Mouse (Mus musculus) myocyte (in vitro differentiated cells): ENCODE data around the gene Tyw5. TPM values are rescaled to one million over a fixed set of nuclear protein-coding genes. Genes with fewer than 3 reads are reported as not detected.

Experiments used
- H3K27me3 ChIP-seq: one replicate; pipeline ENCODE4 v1.6.1; 2011; ENCODE audit not compliant: control insufficient read depth, insufficient read depth, insufficient read length
- H3K36me3 ChIP-seq: one replicate; pipeline ENCODE4 v1.6.1; 2011; ENCODE audit not compliant: control insufficient read depth, insufficient read depth
- H3K4me2 ChIP-seq: one replicate; pipeline ENCODE4 v1.6.1; 2011; ENCODE audit warnings: low read depth, control low read depth
- H3K4me3 ChIP-seq: one replicate; pipeline ENCODE4 v1.5.1; 2011; ENCODE audit warnings: mild to moderate bottlenecking, control low read depth, moderate library complexity
- H3K79me2 ChIP-seq: one replicate; pipeline ENCODE4 v1.6.1; 2011; ENCODE audit not compliant: control insufficient read depth, insufficient read depth
- H3ac ChIP-seq: one replicate; pipeline ENCODE4 v1.6.1; 2011; ENCODE audit not compliant: control insufficient read depth, insufficient read length
- CEBPB ChIP-seq: IDR thresholded peaks from 2 replicates; pipeline ENCODE4 v1.6.1; 2011; ENCODE audit warnings: mild to moderate bottlenecking, moderate library complexity; ENCODE audit not compliant: poor library complexity, insufficient read depth, severe bottlenecking
- E2F4 ChIP-seq: IDR thresholded peaks from one replicate; pipeline ENCODE4 v1.6.1; 2011; ENCODE audit warnings: mild to moderate bottlenecking, control low read depth, moderate library complexity; ENCODE audit not compliant: insufficient read depth
- MAX ChIP-seq: IDR thresholded peaks from one replicate; pipeline ENCODE4 v1.6.1; 2011; ENCODE audit warnings: low read depth, mild to moderate bottlenecking, control low read depth
- MYOD1 ChIP-seq, 3 experiments: IDR thresholded peaks; one replicate each; pipeline ENCODE4 v1.6.1; 2011; ENCODE audit warnings: control low read depth in 2 of 3, low read depth in 2 of 3, mild to moderate bottlenecking in 2 of 3, moderate library complexity in 1 of 3; ENCODE audit not compliant: insufficient read length in 2 of 3, control insufficient read depth in 1 of 3
- MYOG ChIP-seq, 3 experiments: IDR thresholded peaks; one replicate each; pipeline ENCODE4 v1.6.1; 2011; ENCODE audit warnings: control low read depth in 2 of 3, low read depth in 2 of 3, mild to moderate bottlenecking in 2 of 3; ENCODE audit not compliant: insufficient read length in 2 of 3, control insufficient read depth in 1 of 3, insufficient read depth in 1 of 3
- POLR2A ChIP-seq: IDR thresholded peaks from one replicate; pipeline ENCODE4 v1.6.1; 2011; ENCODE audit warnings: low read depth, mild to moderate bottlenecking, control low read depth, moderate library complexity; ENCODE audit not compliant: insufficient read length
- POLR2AphosphoS2 ChIP-seq: IDR thresholded peaks from one replicate; pipeline ENCODE4 v1.6.1; 2011; ENCODE audit warnings: low read depth, control low read depth; ENCODE audit not compliant: insufficient read length
- REST ChIP-seq: IDR thresholded peaks from one replicate; pipeline ENCODE4 v1.6.1; 2011; ENCODE audit warnings: mild to moderate bottlenecking, control low read depth, moderate library complexity; ENCODE audit not compliant: insufficient read depth, insufficient read length
- SRF ChIP-seq: IDR thresholded peaks from one replicate; pipeline ENCODE4 v1.6.1; 2011; ENCODE audit warnings: low read depth; ENCODE audit not compliant: control insufficient read depth, insufficient read length
- TCF12 ChIP-seq: IDR thresholded peaks from one replicate; pipeline ENCODE4 v1.6.1; 2011; ENCODE audit warnings: mild to moderate bottlenecking, control low read depth; ENCODE audit not compliant: poor library complexity, insufficient read depth, severe bottlenecking
- TCF3 ChIP-seq: IDR thresholded peaks from one replicate; pipeline ENCODE4 v1.6.1; 2011; ENCODE audit warnings: low read depth, control low read depth; ENCODE audit not compliant: insufficient read length
- USF1 ChIP-seq: IDR thresholded peaks from one replicate; pipeline ENCODE4 v1.6.1; 2011; ENCODE audit warnings: low read depth, mild to moderate bottlenecking, control low read depth, moderate library complexity
- polyA plus RNA-seq: library from polyadenylated mRNA; unstranded; fragments of >200 nt; fragmentation: generic; extraction: Trizol; gene quantifications from one replicate; pipeline ENCODE4 v1.2.1, GENCODE M21; 2012; ENCODE audit warnings: missing spikeins

Tyw5 gene
- polyA plus RNA-seq, 1 experiment, result 6.4 TPM

- H3ac ChIP-seq, result no peak overlapping the region
- no peak overlapping the region for H3K4me3 ChIP-seq
- H3K4me2 ChIP-seq, result no peak overlapping the region
- H3K79me2 ChIP-seq, result peaks cover 24% of the 10 kb centered on the region
- TF ChIP-seq SRF (no peak), REST (no peak), TCF3 (no peak), POLR2AphosphoS2 (no peak), CEBPB (no peak), TCF12 (no peak)
- H3K36me3 ChIP-seq, result peaks cover 10% of the 10 kb centered on the region
- H3K27me3 ChIP-seq, result no peaks in the 10 kb centered on the region
These were observed 6.6 kb downstream of the Tyw5 start for GRCm38 (mm10) chr1:57400321-57400720.

- Histone ChIP-seq H3K4me3 (no peak overlapping the region), H3K36me3 (peaks cover 35% of the 10 kb centered on the region), H3K79me2 (no peaks in the 10 kb centered on the region), H3K27me3 (no peaks in the 10 kb centered on the region), H3K4me2 (no peak overlapping the region), H3ac (no peak overlapping the region)
- TF ChIP-seq MYOD1 (IDR thresholded peaks at IDR 0.05; ENCODE audit: control insufficient read depth in 1 of 3, insufficient read length in 2 of 3, low read depth in 2 of 3) (no peak), SRF (no peak), POLR2A (no peak), TCF12 (no peak), E2F4 (no peak), USF1 (no peak), MYOG (IDR thresholded peaks at IDR 0.05; ENCODE audit: control insufficient read depth in 1 of 3, insufficient read depth in 1 of 3, insufficient read length in 2 of 3, low read depth in 2 of 3) (no peak), MAX (no peak), REST (no peak)
These were observed 12.8 kb downstream of the Tyw5 start for GRCm38 (mm10) chr1:57394051-57394450.

- H3K4me3 ChIP-seq, result no peak overlapping the region
- H3K36me3 ChIP-seq, result peaks cover 40% of the 10 kb centered on the region
- no peak overlapping the region for H3ac ChIP-seq
- no peak overlapping the region for H3K4me2 ChIP-seq
- H3K79me2 ChIP-seq, result no peaks in the 10 kb centered on the region
- H3K27me3 ChIP-seq, result no peaks in the 10 kb centered on the region
- no peak for TF ChIP-seq TCF12
- TF ChIP-seq MAX, result no peak
- no peak for TF ChIP-seq POLR2A
- TF ChIP-seq USF1, result no peak
- TF ChIP-seq TCF3, result no peak
- no peak for TF ChIP-seq REST
- no peak for TF ChIP-seq SRF
- TF ChIP-seq MYOG (IDR thresholded peaks at IDR 0.05; ENCODE audit: control insufficient read depth in 1 of 3, insufficient read depth in 1 of 3, insufficient read length in 2 of 3, low read depth in 2 of 3), result no peak
- TF ChIP-seq POLR2AphosphoS2, result no peak
- TF ChIP-seq MYOD1 (IDR thresholded peaks at IDR 0.05; ENCODE audit: control insufficient read depth in 1 of 3, insufficient read length in 2 of 3, low read depth in 2 of 3), result no peak
- no peak for TF ChIP-seq CEBPB
- TF ChIP-seq E2F4, result no peak
These were observed 14.5 kb downstream of the Tyw5 start for GRCm38 (mm10) chr1:57392417-57392816.

GRCm38 (mm10) chr1:57390993-57391790 is 15.7 kb downstream of the Tyw5 start:
- no peaks in the 10 kb centered on the region for H3K27me3 ChIP-seq
- TF ChIP-seq CEBPB (no peak), POLR2AphosphoS2 (no peak), SRF (no peak), MAX (no peak), MYOG (IDR thresholded peaks at IDR 0.05; ENCODE audit: control insufficient read depth in 1 of 3, insufficient read depth in 1 of 3, insufficient read length in 2 of 3, low read depth in 2 of 3) (no peak), MYOD1 (IDR thresholded peaks at IDR 0.05; ENCODE audit: control insufficient read depth in 1 of 3, insufficient read length in 2 of 3, low read depth in 2 of 3) (no peak), POLR2A (no peak), REST (no peak), TCF3 (no peak), TCF12 (no peak), USF1 (no peak), E2F4 (no peak)
- no peaks in the 10 kb centered on the region for H3K79me2 ChIP-seq
- H3ac ChIP-seq, result no peak overlapping the region
- H3K4me3 ChIP-seq, result no peak overlapping the region
- H3K4me2 ChIP-seq, result no peak overlapping the region
- peaks cover 34% of the 10 kb centered on the region for H3K36me3 ChIP-seq
